Mouse (Mus musculus) spleen, postnatal 14 days (tissue): ENCODE data around the gene Agbl1.
"Not testable (repeated sequence)": the region's sequence is repeated elsewhere in the genome, so short reads cannot be mapped to it uniquely, and the experiment has no call there.

Source experiments
- DNase-seq, 2 experiments: peaks; one replicate each; pipeline ENCODE4 v3.0.0; 2021 to 2022; ENCODE audit warnings: low spot score in 2 of 2

Gene Agbl1

GRCm38 (mm10) chr7:76562506-76562905 is 332.8 kb downstream of the Agbl1 start:
- no peak for DNase-seq

- DNase-seq: no peak
Measured at GRCm38 (mm10) chr7:76594566-76595079, 364.9 kb downstream of the Agbl1 start.

GRCm38 (mm10) chr7:76597812-76598211 is 368.1 kb downstream of the Agbl1 start:
- DNase-seq: no peak

GRCm38 (mm10) chr7:76600050-76600690 is 370.5 kb downstream of the Agbl1 start:
- no peak for DNase-seq

- DNase-seq: no peak
Measured at GRCm38 (mm10) chr7:76629528-76629927, 399.8 kb downstream of the Agbl1 start.

GRCm38 (mm10) chr7:76650984-76651383 is 421.3 kb downstream of the Agbl1 start:
- DNase-seq: no peak

- no peak for DNase-seq
Measured at GRCm38 (mm10) chr7:76661072-76661471, 431.4 kb downstream of the Agbl1 start.

GRCm38 (mm10) chr7:76674856-76675255 is 445.2 kb downstream of the Agbl1 start:
- DNase-seq: no peak

GRCm38 (mm10) chr7:76701224-76701623 is 471.5 kb downstream of the Agbl1 start:
- DNase-seq: no peak

GRCm38 (mm10) chr7:76732220-76732619 is 502.5 kb downstream of the Agbl1 start:
- not testable (repeated sequence) for DNase-seq

- DNase-seq: no peak
Measured at GRCm38 (mm10) chr7:76777237-76777855, 547.7 kb downstream of the Agbl1 start.

GRCm38 (mm10) chr7:76780446-76780845 is 550.8 kb downstream of the Agbl1 start:
- DNase-seq: no peak

- no peak for DNase-seq
Measured at GRCm38 (mm10) chr7:76788561-76789306, 559.0 kb downstream of the Agbl1 start.

GRCm38 (mm10) chr7:76790041-76790440 is 560.4 kb downstream of the Agbl1 start:
- no peak for DNase-seq

- no peak for DNase-seq
Measured at GRCm38 (mm10) chr7:76791247-76791646, 561.6 kb downstream of the Agbl1 start.

GRCm38 (mm10) chr7:76810003-76810402 is 580.3 kb downstream of the Agbl1 start:
- DNase-seq: no peak

- DNase-seq: no peak
Measured at GRCm38 (mm10) chr7:76820571-76820970, 590.9 kb downstream of the Agbl1 start.

GRCm38 (mm10) chr7:76842146-76842545 is 612.5 kb downstream of the Agbl1 start:
- no peak for DNase-seq

- no peak for DNase-seq
Measured at GRCm38 (mm10) chr7:76889416-76890209, 659.9 kb downstream of the Agbl1 start.

- no peak for DNase-seq
Measured at GRCm38 (mm10) chr7:76904096-76904495, 674.4 kb downstream of the Agbl1 start.

- no peak for DNase-seq
Measured at GRCm38 (mm10) chr7:76911672-76912071, 682.0 kb downstream of the Agbl1 start.

GRCm38 (mm10) chr7:76918871-76919270 is 689.2 kb downstream of the Agbl1 start:
- no peak for DNase-seq
